12 mouse cellular contexts compared by ENCODE assay signal in the genomic region with DNA sequence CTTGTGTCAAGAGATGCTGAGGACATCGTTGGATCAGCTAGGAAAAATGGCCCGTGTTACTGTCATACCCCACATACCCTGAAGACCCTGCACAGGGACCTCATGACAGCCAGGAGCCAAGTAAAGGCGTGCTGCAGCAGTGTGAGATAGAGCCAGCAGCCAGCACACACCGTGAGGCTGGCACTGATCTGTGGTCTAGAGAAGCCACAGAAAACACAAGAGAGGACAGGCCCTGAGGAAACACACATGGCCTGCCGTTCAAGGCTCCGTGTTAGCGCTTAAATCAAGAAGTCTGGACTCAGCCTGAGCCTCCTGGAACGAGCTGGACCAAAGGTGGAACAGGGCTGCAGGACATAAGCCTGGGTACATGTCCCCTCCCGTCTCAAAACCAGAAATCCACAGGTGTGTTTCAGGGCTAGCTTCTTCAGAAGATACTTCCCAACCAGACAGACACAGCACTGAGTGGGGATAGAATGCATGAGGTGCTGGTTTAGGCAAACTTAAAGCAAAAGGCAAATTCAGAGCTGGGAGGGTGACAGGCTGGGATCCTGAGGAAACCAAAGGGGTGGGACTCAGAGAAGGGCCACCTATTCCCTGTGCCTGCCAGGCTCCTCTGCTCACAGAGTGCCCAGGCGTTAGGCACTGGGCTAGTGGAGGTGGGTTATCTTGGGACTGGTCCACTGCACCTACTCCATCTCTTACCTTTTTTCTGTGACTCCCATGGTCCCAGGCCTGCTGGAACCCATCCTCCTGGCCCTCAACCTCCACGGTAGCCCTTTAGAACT. TPM values are rescaled to one million over a fixed set of nuclear protein-coding genes. Genes with fewer than 3 reads are reported as not detected.
DNase-seq lines count a peak whose midpoint lies in the region; ATAC-seq and TF ChIP-seq lines count a peak whose summit lies in the region.
"Had no signal": no experiment of that assay in that cellular context is flagged by ENCODE, and none has a peak within 500 bp of the region (broad histone marks: within the 10 kb centered on the region; RNA-seq: fewer than 3 reads in every experiment).

No protein-coding gene starts in this region.

- H3K4me1 ChIP-seq in heart, embryonic 12.5 days (replicated peaks) = peaks cover 23% of the 10 kb centered on the region
- H3K4me1 ChIP-seq in liver, postnatal 0 days (ENCODE audit: insufficient read depth) = 0 out of 2 replicates have a peak, but pooled peaks cover 8% of the 10 kb centered on the region
- H3K4me1 ChIP-seq: midbrain, embryonic 12.5 days had no signal

- H3K4me2 ChIP-seq in heart, embryonic 12.5 days = no peak overlapping the region
- no peak overlapping the region for H3K4me2 ChIP-seq in liver, postnatal 0 days (ENCODE audit: low read depth, low read length)
- H3K4me2 ChIP-seq: liver, embryonic 11.5 days; midbrain, embryonic 12.5 days had no signal

- ATAC-seq in heart, embryonic 12.5 days (ENCODE audit: insufficient number of reproducible peaks, low FRiP score) = no peak
- ATAC-seq in liver, postnatal 0 days = no peak

- no peak for TF ChIP-seq CTCF in liver, postnatal 0 days (IDR thresholded peaks at IDR 0.05; ENCODE audit: low read depth)

- TF ChIP-seq EP300 in liver, postnatal 0 days (IDR thresholded peaks at IDR 0.05; ENCODE audit: low read depth) = no peak

- no peaks in the 10 kb centered on the region for H3K27me3 ChIP-seq in heart, embryonic 12.5 days (replicated peaks)
- H3K27me3 ChIP-seq in liver, postnatal 0 days (ENCODE audit: insufficient read depth, low read length) = no peaks in the 10 kb centered on the region
- H3K27me3 ChIP-seq: midbrain, embryonic 12.5 days had no signal

- no peak overlapping the region for H3K4me3 ChIP-seq in heart, embryonic 12.5 days
- H3K4me3 ChIP-seq in liver, postnatal 0 days (ENCODE audit: low read depth, low read length) = no peak overlapping the region
- H3K4me3 ChIP-seq: midbrain, embryonic 12.5 days had no signal

- DNase-seq in heart, adult 11 months = peak; percentile 85
- peak; percentile 10 for DNase-seq in liver, postnatal 0 days
- no peak for DNase-seq in liver
- DNase-seq in urinary bladder, postnatal 10 days (ENCODE audit: low spot score) = peak; percentile 8
- no peak for DNase-seq in urinary bladder, adult 18-20 months (ENCODE audit: low spot score in 2 of 2)
- peak; percentile 14 to 54 for DNase-seq in urinary bladder, postnatal 4 days (ENCODE audit: low spot score in 2 of 2)
- no peak for DNase-seq in left cerebral cortex, postnatal 14 days (ENCODE audit: low spot score in 2 of 2)
- DNase-seq: cerebellum, adult 8-10 months; lung, postnatal 10 days had no signal

- H3K36me3 ChIP-seq in heart, embryonic 12.5 days = no peaks in the 10 kb centered on the region
- no peaks in the 10 kb centered on the region for H3K36me3 ChIP-seq in liver, postnatal 0 days (replicated peaks; ENCODE audit: insufficient read depth, low read length)
- H3K36me3 ChIP-seq: midbrain, embryonic 12.5 days had no signal

- H3K9ac ChIP-seq in heart, embryonic 12.5 days = no peak overlapping the region
- H3K9ac ChIP-seq in liver, postnatal 0 days (replicated peaks) = no peak overlapping the region
- H3K9ac ChIP-seq: midbrain, embryonic 12.5 days had no signal

- intact Hi-C loops in left cerebral cortex, postnatal 14 days (cut with DNase I) = no loop called here

- WGBS in heart, embryonic 12.5 days = 49% methylated on average over 11 of the region's 11 CpGs
- WGBS in liver, postnatal 0 days (ENCODE audit: insufficient replicate concordance) = 56% methylated on average over 11 of the region's 11 CpGs

- no peak overlapping the region for H3K27ac ChIP-seq in heart, embryonic 12.5 days (ENCODE audit: poor library complexity, severe bottlenecking)
- H3K27ac ChIP-seq in liver, postnatal 0 days (ENCODE audit: low read depth) = no peak overlapping the region
- H3K27ac ChIP-seq: midbrain, embryonic 12.5 days had no signal

- H3K9me3 ChIP-seq in heart, embryonic 12.5 days (replicated peaks) = no peaks in the 10 kb centered on the region
- H3K9me3 ChIP-seq in liver, postnatal 0 days (ENCODE audit: low read length) = no peaks in the 10 kb centered on the region
- H3K9me3 ChIP-seq: midbrain, embryonic 12.5 days had no signal

RNA-seq across cellular contexts. Expression of gene Sik1, which starts 9.3 kb away (rescaled TPM):
- polyA plus RNA-seq in heart, embryonic 12.5 days (2016; fragmentation: Nextera tagmentation; extraction: Ambion mirVana) = 23.3 and 24.3 TPM in 2 replicates
- polyA plus RNA-seq in liver, postnatal 0 days (2015; fragmentation: Nextera tagmentation; extraction: Ambion mirVana) = 7.8 and 8.1 TPM in 2 replicates
- total RNA-seq in left cerebral cortex, postnatal 14 days (2021) = 10 to 100 TPM; 18.8 to 21.6 TPM

Comparison
In these comparisons a context has a peak if more than half of its experiments do, and no peak if none do; other contexts are left out.
1. DNase-seq: peak in heart, adult 11 months (single experiment), liver, postnatal 0 days (single experiment), urinary bladder, postnatal 10 days (single experiment) and urinary bladder, postnatal 4 days (2 of 2); none in liver (single experiment), urinary bladder, adult 18-20 months (0 of 2) and left cerebral cortex, postnatal 14 days (0 of 2).